Mouse (Mus musculus): ENCODE results near the gene Auts2.

The Auts2 gene

DNA sequence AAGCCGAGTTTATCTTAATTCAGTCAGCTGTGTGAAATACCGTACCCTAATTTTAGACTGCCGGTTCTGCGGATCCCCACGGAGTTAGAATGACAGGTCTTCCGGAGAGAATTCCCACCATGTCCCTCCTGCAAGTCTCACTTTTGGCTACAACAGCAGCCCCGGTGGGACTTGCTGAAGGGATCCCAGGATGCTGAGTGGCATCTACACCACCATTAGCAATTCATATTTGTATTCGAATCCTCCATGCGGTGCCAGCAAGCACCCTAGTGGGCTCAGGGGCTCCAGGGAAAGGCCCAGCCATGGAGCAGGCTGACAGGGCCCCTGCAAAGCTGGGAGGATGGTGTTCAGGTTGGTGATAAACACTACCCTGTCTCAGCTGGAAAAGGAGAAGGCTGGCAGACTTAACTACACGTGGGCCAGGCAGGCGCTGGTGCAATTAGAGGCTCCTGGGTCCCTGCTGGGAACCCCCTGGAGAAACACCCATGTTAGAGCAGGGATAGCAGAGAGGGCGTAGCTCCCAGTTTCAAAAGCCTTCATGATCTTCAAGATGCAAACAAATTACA is 775.4 kb downstream of the Auts2 start:
- in situ Hi-C loops (cut with MboI; ENCODE audit: low sequenced_read_pairs) = no loop called here

- in situ Hi-C loops (cut with MboI; ENCODE audit: low sequenced_read_pairs) = no loop called here
Measured at GRCm38 (mm10) chr5:131767176-131767575, 776.0 kb downstream of the Auts2 start.

DNA sequence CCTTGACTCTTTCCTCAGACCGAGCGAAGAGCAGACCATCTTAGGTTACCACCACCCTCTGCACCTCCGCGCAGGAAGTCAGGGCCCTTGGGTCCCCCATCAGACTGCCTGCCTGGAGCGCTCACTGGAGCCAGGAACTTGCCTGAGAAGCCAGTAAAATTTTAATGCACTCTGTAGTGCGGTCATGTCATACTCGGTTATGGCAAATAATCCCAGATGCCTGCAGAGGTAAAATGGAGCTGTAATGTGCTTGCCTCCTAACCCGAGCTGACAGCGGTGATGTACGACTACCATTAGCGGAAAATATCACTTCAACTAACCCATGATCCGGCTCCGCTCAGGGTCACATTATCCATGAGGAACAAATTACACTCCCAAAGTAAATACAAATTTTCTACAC is 783.7 kb downstream of the Auts2 start:
- in situ Hi-C loops (cut with MboI; ENCODE audit: low sequenced_read_pairs) = no loop called here

GRCm38 (mm10) chr5:131750330-131750729 is 792.8 kb downstream of the Auts2 start:
- in situ Hi-C loops (cut with MboI; ENCODE audit: low sequenced_read_pairs) = no loop called here

DNA sequence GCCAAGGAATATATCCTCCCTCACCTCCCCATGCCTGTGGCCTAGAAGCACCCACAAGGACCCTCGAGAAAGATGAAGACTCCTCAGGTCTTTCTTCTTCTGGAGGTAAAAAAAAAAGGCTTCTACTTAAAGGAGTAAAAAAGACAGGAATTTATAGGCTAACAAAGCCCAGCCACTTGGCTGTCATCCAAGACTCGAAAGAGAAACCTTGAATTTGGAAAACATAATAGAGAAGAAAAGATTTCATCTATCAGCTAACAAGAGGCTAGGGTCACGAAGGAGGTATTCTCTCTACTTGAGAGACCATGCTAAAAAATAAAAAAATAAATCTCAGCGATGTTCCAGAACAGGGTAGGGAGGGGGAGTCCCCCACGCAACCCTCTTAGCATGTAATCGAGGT is 793.9 kb downstream of the Auts2 start:
- in situ Hi-C loops (cut with MboI; ENCODE audit: low sequenced_read_pairs) = no loop called here

DNA sequence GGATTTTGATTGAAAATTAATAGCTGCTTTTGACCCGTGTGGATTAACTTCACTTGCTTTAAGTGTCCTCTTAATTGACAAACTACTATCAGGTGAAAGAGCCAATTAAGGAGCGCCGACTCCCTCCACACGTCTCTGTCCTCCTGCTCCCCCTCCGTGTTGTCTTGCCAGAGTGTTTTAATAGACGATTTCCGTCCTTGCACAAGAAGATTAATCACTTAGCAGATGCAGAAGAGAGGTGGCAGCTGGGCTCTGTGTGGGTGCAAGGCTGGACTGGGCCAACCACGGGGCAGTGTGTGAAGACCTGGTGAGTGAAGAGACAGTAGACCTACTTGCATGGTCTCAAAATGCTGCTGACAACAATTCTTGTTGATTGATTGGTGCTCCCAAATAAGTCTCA is 800.1 kb downstream of the Auts2 start:
- in situ Hi-C loops (cut with MboI; ENCODE audit: low sequenced_read_pairs) = no loop called here

GRCm38 (mm10) chr5:131737476-131737875 is 805.7 kb downstream of the Auts2 start:
- in situ Hi-C loops (cut with MboI; ENCODE audit: low sequenced_read_pairs) = no loop called here

DNA sequence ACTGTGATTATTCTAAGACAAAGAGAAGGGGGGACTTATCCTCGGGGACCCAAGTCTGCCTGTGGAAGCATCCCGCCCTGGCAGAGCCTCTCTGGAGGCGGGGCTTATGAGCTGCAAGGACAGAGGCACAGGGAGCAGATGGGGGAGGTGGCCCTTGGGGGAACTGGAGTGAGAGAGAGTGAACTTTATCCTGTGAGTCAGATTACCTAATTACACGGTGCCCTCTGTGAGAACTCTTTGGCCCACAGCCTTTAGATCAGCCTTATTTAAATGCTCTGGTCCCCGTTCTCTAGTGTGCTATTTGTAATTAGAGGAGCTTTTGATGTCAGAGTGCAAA is 809.9 kb downstream of the Auts2 start:
- in situ Hi-C loops (cut with MboI; ENCODE audit: low sequenced_read_pairs) = no loop called here

- in situ Hi-C loops (cut with MboI; ENCODE audit: low sequenced_read_pairs) = no loop called here
Measured at GRCm38 (mm10) chr5:131732631-131733323, 810.4 kb downstream of the Auts2 start.

- in situ Hi-C loops (cut with MboI; ENCODE audit: low sequenced_read_pairs) = no loop called here
Measured at GRCm38 (mm10) chr5:131729456-131729855, 813.7 kb downstream of the Auts2 start.

DNA sequence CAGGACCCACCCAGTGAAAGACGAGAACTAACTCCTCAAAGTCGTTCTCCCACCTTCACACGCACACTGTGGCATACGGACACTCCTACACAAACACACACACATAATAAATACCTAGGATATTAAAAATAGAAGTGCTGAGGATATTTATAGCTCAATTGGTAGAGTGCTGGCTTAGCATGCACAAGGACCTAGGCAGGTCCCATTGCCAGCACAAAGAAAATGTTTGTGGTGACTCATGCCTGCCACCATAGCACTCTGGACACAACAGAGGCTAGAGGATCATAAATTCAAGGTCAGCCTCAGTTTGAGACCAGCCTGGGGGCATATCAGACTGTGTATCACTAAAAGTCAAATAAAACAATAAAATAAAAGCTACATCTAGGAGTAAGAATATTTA is 815.2 kb downstream of the Auts2 start:
- in situ Hi-C loops (cut with MboI; ENCODE audit: low sequenced_read_pairs) = no loop called here

GRCm38 (mm10) chr5:131724508-131724907 is 818.6 kb downstream of the Auts2 start:
- in situ Hi-C loops (cut with MboI; ENCODE audit: low sequenced_read_pairs) = no loop called here

- in situ Hi-C loops (cut with MboI; ENCODE audit: low sequenced_read_pairs) = no loop called here
Measured at GRCm38 (mm10) chr5:131722791-131723190, 820.4 kb downstream of the Auts2 start.

GRCm38 (mm10) chr5:131722361-131722760 is 820.8 kb downstream of the Auts2 start:
- in situ Hi-C loops (cut with MboI; ENCODE audit: low sequenced_read_pairs) = no loop called here

GRCm38 (mm10) chr5:131718013-131718412 is 825.1 kb downstream of the Auts2 start:
- in situ Hi-C loops (cut with MboI; ENCODE audit: low sequenced_read_pairs) = no loop called here

DNA sequence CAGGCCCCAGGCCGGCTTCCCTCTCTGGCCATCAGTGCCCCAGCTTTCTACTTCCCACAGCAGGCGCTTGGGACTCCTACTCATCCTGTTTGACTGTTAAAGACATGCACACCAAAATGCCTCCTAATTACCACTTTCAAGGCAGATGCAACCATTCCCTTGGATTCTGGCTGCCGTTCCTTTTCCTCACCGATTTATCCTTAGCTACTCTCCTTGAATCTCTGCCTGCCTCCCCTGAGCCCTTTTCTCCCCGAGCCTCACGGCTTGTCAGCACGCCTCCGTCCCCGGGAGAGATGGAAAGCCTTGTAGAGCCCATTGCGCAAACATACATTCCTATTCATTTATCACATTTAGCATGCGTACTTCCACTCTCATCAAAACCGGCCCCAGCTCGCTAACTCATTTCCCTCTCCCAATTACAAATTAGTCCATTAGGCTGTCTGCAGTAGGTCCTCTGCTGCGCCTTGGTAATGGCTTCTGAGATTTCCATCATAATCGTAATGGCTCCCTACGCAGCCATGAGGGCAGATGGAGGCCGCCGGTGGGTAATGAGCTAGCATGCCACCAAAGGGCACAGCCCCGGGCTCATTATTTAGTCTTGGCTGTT is 825.7 kb downstream of the Auts2 start:
- in situ Hi-C loops (cut with MboI; ENCODE audit: low sequenced_read_pairs) = no loop called here

- in situ Hi-C loops (cut with MboI; ENCODE audit: low sequenced_read_pairs) = no loop called here
Measured at GRCm38 (mm10) chr5:131714979-131715378, 828.2 kb downstream of the Auts2 start.

DNA sequence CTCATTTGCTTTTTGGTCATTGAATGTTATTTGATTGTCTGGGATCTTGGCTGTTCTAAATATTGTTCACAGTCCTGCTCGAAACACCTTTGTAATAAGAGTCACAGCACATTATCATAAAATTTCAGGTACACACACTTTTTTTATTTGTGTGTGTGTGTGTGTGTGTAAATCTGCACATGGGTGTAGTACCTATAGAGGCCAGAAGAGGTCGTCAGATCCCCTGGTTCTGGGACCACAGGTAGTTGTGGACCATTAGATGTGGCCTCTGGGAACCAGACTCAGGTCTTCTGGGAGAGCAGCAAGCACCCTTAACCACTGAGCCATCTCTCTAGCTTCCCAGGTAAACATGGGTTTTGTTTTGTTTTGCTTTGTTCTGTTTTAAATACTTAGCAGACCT is 830.7 kb downstream of the Auts2 start:
- in situ Hi-C loops (cut with MboI; ENCODE audit: low sequenced_read_pairs) = no loop called here

GRCm38 (mm10) chr5:131711474-131712129 is 831.5 kb downstream of the Auts2 start:
- in situ Hi-C loops (cut with MboI; ENCODE audit: low sequenced_read_pairs) = no loop called here

DNA sequence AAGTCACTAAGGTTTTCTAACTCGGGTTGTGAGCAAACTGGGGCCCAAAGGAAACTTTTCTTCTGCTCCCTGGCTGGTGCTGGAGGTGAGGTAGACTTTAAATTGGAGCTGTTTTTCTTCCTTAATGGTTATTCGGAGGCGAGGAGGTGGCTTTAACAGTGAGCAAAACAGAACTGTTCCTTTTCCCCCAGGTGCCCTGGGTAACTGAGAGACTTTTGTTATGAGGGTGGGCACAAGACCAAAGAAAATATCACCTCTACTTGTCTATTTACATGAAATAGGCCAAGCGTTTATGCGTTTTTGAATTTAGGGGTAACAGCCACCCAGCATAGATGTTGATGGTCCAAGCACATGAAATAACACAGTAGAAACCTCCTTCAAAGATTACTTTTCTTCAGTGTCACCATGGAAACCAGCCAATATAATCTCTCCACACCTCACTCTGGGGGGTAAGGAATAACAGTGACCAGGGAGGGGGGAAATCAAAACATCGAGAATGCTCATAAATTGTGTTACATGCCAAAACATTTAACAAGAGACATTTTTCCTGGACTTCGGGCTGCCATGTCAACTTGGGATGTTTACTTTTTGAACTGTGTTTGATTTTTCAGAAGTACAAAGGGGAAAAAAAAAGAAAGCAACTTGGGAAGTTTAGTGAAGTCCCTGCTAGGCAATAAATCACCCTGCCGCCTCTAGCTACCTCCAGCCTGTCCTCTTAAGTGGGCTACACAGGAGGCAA is 832.2 kb downstream of the Auts2 start:
- in situ Hi-C loops (cut with MboI; ENCODE audit: low sequenced_read_pairs) = no loop called here

DNA sequence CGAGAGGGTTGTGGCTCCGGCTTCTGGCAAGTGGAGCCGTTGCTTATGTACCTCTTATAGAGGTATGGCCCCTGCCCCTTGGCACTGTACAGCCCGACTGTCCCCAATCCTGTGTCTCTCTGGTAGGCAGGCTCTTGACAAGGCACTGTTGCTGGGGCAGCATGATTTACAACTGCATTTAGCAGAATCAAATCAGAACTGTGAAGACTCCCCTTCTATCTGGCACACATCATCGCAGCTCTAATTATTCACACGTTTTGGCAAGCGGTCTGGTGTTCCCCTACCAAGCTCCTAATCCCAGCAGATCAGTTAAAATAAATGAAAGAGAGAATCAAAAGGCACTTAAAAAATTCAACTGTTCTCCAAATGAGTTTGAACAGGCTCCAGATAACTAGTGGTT is 835.7 kb downstream of the Auts2 start:
- in situ Hi-C loops (cut with MboI; ENCODE audit: low sequenced_read_pairs) = no loop called here

All from CH12F3 (cell line).